Mouse (Mus musculus) heart, adult 9 months (tissue): Measurements from ENCODE around the gene Stard3nl.

Experiments
- DNase-seq, 2 experiments: peaks; one replicate each; pipeline ENCODE4 v3.0.0; 2022; ENCODE audit warnings: low spot score in 2 of 2

The Stard3nl gene

DNA sequence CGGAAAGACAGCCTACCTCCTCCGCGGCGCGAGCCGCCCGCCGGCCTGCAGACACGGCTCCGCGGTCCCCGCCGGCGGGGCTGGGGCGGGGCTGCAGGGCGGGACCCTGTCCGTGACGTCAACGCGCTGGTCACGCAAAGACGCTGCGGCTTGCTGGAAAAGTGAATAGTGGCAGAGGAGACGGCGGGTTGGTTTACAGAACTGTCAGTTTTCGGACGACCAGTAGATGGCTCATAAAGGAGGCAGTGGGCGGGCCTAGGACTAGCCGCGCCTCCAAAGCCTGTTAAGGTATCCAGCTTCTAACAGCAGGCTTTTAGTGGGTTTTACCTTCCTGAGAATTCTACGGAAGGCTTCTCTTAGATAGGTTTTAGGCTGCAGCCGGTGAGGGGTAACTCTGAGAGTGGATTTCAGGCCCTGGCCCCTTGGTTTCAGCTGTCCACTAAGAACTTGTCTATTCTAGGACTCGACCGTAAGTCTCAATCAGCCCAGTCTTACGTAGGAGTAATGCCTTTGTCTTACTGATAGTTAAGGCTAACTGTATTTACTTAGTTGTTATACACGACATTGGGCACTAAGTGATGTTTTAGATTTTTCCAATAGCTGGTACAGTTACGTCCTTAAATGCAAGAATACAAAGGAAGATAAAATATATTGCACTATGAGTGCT, at the start of gene Stard3nl:
TSS of gene Stard3nl (minus strand) at position 108 of the 667 bp plus-strand sequence.
- DNase-seq = peak; percentile 99

DNA sequence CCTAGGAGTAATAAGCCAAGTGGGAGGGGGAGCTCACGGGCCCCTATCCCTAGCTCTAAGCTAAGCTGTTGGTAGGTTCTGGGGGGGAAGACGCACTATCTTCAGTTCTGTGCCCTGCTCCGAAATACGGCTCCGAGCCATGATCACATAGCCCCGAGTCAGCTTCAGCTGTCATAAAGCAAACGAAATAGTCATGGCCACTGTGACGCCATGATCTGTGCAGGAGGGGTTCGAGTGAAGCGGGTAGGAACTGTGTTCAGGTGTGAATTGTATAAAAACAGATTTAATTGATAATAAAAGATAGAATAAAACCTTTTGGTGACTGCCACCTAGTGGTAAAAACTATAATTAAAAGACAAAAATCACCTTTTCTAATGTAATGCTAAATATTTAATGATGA, 42.4 kb upstream of the Stard3nl start:
- DNase-seq = no peak

DNA sequence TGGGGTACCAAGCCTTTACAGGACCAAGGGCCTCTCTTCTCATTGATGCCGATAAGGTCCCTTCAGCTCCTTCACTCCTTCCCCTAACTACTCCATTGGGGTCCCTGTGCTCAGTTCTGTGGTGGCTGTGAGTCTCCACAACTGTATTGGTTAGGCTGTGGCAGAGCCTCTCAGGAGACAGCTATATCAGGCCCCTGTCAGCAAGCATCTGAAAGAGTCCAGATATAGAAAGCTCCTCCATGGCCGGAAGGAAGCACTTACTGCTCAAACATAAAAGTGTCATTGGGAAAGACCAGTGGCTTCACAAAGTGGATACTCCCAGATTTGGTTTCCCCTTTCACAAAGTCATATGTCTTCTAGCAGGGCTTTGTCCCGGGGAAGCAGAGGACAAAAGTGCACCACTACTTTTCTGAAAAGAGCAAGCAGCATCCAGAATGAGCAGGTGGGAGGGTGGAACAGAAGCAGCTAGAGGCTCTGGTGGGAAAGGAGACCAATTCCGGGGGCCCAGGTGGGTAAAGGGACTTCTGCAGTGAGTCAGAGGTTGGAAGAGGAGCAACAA, 34.3 kb upstream of the Stard3nl start:
- DNase-seq = no peak

DNA sequence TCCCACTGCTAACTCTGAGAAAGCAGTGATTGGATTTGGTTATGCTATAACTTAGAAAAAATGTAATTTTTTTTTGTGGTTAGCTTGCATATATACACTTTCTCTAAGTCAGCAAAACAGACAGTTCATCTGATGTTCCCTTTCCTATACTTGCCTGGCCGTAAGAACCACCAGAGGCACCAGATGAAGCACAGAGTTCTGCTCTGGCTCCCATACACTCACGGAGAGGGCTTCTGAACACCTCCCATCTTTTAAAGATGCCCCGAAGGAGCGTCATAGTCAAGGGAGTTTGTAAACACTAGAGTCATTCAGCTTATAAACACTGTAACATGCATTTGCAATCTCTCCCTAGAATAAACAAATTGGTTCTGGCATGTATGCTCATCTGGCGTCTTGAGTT, 32.5 kb upstream of the Stard3nl start:
- DNase-seq = no peak

DNA sequence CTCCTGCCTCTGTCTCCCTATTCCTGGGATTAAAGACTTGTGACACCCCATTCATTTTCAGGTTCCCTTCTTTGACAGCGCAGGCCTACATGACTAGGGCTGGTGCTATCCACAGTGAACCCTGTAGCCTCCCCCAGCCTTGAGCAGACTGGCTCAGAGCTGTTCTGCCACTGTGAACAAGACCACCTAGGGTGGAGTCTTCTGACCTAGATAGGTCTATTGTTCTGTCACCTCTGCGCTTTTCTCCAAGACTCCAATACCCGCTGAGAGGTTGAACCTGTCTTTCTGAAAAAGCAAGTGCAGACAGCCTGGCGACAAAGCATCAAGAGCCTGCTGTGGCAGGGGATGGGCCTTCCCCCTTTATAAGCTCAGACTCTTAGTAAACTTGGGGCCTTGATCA, 29.0 kb upstream of the Stard3nl start:
- no peak for DNase-seq

DNA sequence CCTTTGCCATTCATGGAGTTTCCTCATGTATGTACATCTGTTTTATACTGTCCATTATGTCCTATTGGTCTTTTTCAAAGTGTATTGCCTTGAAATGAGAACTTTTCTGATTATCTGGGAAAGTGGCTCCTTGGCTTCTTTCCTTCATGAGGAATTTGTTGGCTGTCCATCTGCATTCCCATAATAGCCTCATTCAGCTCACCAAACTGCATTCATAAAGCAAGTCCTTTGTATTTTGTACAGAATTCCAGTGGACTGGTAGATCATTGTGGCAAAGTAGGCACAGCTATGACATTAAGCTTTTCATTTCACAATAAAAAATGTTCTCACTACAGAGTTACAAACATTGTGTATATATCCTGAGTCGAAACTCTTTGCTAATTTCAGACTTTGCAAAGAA, 26.9 kb upstream of the Stard3nl start:
- no peak for DNase-seq

DNA sequence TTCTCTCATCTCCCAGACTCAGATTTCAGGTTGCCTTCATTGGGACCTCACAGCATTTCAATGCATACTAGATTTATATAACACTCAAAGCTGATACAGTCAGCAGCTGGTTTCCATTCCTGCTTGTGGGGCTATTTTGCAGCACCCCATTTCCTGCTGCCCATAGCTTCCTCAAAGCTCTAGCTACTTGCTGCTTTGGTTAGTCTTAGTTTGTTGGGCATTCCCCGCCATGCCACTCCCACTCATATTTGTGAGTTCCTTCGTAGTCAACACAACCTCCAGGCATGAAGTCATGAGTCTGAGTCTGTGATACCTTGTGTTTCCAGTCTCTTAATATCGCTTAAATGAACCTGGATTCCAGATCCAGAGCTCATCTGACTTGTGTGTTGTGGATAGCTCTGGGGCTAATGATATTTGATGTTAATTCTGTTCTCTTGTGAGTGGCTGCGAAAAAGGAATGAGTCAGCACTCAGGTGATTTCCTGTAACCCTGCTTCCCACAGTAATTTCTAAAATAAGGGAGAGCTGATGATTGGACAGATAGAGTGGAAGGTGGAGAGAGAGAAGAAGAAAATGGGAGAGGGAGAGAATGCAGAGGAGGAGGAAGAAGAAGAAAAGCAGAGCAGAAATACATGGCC, 22.4 kb upstream of the Stard3nl start:
- DNase-seq = peak; percentile 13 to 21

DNA sequence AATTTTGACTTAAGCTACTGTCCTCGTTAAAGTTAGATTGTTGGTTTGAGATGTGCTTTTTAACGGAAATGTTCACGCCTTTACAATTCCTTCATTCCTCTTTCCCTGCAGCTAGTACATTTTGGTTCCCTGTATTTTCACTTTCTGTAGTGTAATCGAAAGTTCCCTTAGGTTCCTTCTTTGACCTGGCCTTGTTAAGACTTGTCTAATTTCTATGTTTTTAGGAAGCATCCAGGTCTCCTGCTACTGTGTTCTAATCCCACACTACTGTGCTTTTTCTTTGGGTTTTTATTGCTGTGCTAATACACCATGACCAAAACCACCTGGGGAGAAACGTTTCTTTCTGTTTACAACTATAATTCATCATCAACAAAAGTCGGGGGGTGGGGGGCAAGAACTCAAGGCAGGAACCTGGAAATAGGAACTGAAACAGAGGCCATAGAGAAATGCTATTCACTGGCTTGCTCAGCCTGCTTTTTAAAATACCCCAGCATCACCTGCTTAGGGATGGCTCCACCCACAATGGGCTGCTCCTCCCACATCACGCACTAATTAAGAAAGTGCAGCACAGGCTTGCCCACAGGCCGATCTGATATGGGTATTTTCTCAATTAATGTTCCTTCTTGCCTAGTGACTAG, 20.4 kb upstream of the Stard3nl start:
- no peak for DNase-seq

DNA sequence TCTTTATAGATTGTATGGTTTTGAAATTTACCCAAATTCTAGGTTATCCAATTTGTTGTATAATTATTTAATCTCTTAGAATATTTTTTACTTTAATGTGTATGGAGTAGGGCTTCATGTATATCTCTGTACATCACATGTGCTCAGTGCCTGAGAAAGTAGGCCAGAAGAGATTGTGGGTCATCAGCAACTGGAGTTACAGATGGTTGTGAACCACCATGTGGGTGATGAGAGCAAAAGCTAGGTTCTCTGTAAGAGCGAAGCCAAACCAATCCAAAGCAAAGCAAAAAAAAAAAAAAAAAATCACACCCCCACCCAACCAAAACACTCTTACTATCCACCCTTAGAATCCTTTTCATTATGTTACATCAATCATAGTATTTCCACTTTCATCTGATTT, 19.7 kb upstream of the Stard3nl start:
- no peak for DNase-seq

DNA sequence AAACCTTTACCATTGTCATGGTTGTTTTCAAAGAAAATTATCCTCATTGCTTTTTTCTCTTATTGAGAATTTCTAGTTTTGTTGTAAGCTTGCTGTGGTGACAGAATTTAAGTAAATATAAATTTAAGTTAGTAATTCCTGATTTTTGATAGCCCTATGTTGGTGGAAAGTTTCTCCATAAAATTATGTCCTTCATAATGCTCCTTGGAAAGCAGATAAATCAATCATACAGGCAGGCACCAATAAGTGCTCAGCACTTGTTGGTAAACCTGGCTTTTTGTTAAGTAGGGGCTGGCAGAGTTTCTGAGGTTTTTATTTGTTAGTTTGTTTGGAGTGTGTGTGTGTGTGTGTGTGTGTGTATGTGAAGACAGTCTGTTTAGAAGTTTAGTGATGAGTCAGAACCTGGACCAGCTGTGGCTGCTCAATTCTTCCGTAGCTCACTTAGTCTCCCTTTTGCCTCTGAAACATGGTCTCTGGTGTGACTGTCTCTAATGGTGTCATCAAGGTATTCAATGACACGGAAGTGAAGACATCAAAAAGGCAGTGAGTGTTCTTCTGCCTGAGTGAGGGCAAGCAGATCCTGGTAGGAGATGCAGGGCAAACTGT, 16.8 kb upstream of the Stard3nl start:
- DNase-seq = no peak

DNA sequence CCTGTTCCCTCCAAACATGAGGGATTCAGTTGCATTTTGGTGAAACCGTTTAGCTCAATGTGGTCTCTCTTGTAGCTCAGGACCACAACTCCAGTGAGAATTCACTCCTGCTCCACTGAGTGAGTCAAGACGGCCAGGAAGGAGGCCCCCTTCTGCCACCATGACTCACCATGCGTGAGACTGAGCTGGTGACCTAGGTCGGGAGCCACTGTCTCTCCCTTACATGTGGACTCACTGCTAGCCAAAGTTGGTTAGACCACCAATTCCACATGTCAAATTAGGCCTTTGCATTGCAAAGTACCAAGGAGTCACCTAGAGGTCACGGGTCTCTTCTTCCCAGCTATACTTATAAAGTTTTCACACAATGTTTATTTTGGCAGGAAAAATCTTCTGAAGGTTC, 16.3 kb upstream of the Stard3nl start:
- no peak for DNase-seq

DNA sequence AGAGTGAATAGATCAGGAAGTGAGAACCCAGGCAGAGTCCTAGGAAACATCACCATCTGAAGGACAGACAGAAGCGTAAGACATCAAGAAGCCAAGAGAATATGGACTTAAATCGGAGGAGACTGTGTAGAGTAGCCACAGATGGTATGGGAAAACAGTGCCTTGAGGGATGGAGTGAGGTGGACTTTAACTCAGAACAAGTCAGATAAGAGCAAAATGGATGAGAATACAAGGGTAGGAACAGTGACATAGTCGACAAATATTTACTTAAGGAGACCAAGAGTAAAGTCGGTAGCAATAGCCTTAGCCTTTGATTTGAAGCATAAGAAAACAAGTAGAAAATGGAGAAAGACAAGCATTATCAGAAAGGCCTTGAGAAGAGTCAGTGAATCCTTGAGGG, 15.1 kb upstream of the Stard3nl start:
- no peak for DNase-seq

DNA sequence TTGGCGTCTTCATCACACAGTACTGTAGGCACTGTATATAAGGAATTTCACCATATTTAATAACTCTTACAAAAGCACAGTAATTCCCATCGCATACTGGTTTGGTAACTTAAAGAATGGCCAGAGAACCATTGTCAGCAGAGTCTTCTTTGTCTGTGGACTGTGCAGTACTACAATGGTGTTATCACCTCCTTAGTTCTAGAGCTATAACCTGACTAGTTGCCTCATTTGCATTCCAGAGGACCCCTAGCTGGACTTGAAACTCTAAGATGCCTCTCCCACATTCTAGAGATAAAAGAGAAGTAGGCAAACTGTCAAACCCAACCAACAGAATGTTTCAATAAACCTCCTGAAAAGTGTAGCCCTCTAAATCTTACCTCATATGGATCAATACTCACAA, 12.4 kb upstream of the Stard3nl start:
- DNase-seq = no peak

DNA sequence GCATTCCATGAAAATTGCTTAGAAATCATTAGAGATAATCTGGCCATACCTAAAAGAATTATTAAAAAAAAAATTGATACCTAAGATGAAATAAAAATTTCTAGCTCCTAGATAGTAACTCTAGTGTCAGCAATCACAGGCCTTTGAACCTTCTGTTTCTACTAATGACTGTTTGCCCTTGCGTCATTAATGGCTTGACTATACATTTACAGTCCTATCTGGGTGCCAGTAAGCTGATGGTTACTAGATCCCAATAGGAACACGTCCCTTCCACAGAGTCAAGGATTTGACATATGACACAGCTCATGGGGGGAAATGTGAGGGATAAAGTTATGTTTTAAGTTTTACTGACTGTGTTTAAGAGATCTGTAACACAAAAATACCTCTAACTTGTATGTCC, 9.0 kb upstream of the Stard3nl start:
- DNase-seq = no peak

DNA sequence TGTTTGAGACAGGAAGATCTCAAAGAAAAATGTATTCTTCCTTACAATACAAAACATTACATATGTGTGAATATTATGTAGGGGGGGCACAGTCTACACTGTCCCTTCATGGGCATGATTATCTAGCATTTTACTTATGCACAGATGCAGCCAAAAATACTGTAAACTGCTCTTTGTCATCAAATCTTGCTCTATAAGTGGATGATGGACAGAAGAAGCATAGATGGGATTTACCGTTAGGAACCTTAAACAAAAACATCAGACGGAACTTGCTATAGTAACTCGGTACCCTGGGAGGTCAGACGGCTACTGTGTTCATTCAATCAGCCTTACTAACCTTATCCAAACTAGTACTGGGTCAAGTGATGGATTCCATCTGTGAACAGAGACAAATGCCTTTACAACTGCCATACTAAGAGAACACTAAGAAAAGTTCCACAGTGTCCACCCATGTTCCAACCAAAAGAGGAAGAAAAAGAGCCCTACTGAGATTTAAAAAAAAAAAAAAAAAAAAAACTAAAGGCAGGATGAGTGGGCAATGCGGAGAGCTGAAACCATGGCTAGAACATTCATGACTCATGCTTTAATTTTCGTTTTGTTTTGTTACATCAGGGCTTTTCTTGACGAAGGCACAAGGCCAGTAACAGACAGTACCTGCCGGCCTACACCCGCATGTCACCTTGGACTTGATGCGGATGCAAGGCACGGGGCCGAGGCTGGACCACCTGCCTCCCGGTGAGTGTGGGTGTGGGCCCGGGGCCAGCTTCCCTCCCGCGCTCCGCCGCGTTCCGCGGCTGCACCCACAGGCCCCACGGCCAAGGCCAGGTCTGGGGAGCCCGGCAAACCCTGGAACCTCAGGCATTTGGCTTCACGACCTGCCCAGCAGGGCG, 552 bp downstream of the Stard3nl start:
- DNase-seq = no peak

DNA sequence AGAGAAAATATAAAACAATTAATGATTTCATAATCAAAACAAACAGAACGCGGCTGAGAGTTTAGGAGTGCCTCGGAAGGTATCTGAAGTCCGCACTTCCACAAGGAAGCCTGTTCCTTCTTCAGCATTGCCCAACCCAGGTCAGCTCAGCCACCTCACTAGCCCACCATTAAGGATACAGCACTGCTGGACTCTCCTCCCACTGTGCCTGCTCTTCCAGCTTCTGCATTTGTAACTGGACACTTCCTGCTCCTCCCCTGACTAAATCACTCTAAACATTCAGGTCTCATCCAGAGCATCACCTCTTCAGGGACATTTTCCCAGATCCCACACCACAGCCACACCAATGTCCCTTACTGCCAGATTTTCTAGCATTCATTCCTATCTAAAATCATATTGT, 1.4 kb downstream of the Stard3nl start:
- DNase-seq = peak in 1 of 2 experiments; percentile 17

DNA sequence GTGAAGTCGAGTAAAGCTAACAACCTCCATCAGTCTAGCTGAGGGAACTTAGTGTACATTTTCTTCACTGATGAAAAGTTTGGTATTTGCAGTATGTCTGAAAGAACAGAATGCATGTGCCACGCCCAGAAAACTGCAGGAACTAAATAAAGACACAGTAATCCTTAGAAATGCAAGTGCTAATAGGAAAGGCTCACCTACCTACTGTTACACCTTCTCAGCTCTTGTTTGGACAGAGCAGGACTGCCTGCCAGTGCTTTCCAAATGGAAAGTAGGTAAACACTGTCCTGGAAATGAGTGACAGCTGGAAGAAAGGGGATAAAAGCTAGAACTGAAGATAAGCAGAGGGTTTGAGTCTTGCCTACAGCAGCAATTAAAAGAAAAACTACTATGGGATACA, 1.9 kb downstream of the Stard3nl start:
- no peak for DNase-seq

DNA sequence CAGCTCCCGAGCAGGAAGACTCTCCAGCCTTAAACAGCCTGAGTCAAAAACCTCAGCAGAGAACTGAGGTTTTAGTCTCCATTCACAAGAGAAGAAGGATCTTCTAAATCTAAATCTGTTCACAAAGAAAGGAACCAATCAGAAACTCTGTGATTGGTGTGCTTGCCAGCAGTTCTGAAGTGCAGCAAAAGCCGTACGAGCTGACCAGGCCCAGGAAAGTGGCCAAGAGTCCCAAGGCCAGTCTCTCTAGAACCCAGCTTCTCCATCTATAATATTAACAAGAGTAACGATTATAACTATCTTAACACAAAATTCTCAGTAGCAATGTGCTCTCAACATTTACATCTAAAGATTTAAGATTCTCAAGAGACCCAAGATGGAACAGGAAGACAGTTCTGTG, 4.0 kb downstream of the Stard3nl start:
- DNase-seq = no peak

DNA sequence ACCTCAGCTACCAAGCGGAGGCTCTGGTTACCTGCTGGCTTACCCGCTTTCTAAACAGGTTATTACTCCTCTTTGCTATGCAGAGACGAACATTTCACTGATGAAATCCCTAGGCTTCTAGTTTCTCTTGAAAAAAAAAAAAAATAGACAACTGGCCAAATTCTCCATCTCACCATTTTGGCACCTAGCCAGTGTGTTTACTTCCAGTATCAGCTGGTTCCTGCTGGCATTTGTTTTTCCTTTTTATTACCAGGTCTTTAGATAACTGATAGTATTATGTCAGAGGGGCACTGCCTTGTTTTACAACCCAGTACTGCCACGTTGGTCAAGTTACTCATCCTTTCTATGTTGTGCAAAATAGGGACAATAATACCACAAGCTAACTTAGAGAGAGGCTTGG, 5.3 kb downstream of the Stard3nl start:
- DNase-seq = no peak

DNA sequence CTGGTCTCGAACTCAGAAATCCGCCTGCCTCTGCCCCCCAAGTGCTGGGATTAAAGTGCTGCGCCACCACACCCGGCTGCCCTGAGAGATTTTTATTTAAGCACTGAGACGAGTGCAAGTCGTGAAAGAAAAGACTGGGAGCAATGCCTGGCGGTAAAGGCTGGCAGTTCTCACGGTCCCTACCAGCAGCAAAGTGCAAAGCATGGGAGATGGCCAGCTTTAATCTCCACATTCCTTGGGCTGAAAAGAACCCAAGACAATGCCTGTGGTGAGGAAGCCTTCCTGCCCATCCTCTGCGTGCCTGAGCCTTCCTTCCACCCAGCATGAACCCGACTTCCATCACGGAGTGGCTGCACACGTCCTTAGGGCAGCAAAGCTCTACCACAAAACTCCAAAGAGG, 5.7 kb downstream of the Stard3nl start:
- DNase-seq = no peak

DNA sequence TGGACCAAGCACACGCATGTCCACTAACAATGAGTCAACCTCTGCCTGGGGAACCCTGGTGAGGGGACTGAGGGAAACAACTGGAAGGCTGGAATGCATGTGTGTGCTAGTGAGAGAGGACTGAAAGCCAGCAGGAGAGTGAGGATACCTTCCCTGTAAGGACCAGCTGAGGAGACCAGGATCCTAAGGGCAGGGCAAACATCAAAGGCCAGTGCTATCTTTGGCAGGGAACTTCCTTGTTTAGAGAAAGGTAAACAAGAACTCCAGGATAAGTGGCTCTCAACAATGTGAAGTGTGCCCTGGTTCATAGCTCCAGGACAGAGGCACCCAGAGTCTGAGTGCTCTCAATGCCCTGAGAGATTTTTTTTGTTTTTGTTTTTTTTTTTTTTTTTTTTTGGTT, 6.2 kb downstream of the Stard3nl start:
- no peak for DNase-seq

DNA sequence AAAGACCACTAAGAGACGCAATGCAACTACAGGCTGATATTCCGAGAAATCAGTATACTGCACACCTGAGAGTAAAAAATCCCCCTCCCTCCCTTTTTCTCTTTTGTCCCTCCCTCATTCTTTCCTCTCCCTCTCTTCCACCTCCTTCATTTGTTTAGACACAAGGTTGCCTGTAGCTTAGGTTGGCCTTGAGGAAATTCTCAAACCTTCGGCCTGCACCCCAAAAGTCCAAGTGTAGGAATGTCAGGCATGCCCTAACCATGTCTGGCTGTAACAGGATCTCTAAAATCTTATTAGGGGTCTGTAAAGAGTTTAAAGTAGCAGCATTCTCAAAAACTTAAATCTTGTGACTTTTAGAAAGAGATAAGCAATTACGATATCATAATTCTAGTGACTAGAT, 10.4 kb downstream of the Stard3nl start:
- DNase-seq = no peak
